Mouse (Mus musculus) thymus, postnatal 0 days (tissue): Measurements from ENCODE around the gene Art3. TPM values are rescaled to one million over a fixed set of nuclear protein-coding genes. Genes with fewer than 3 reads are reported as not detected.

Experiments
- DNase-seq: peaks from one replicate; pipeline ENCODE4 v3.0.0-alpha.2; 2015; ENCODE audit warnings: low spot score
- microRNA-seq: library from miRNA; unstranded; fragments of <30 nt; microRNA quantifications from one replicate; pipeline ENCODE4, GENCODE M21; 2016; ENCODE audit warnings: borderline number of aligned reads
- polyA plus RNA-seq: library from polyadenylated mRNA; unstranded; fragments of >200 nt; fragmentation: Nextera tagmentation; extraction: Ambion mirVana; gene quantifications from 2 replicates; pipeline ENCODE4 v1.2.1, GENCODE M21; 2015

Gene Art3
- polyA plus RNA-seq, 1 experiment from 2014 or later = 6.5 TPM

DNA sequence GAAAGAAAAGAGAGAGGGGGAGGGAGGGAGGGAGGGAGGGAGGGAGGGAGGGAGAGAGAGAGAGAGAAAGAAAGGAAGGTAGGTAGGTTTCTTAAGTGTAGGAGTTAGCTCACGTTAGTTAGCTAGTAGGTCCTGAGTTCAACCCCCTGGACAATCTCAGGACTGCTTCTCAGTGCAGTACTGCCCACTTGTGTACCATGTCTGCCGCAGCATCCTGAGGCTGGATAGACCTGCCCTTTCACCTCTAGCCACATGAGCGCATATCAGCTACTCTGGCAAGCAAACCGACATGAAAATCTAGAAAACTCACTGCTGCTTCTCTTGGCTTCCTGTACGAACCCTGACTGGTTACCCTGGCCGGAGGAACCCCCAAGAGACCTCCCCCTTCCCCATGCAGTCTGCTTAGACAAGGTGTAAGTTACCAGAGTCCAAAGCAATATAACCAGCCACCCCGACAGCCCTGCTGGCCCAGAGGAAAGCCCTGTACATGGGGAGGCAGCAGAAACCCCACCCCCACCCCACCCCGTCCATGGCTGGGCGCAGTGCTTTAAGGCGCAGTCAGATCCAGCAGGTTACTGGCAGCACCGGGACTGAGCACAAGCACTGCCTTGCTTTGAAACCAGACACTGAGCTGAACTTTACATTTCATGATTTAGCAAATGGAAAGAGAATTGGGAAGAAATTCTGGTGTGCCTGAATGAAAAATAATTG is 81.8 kb downstream of the Art3 start:
- DNase-seq = no peak

DNA sequence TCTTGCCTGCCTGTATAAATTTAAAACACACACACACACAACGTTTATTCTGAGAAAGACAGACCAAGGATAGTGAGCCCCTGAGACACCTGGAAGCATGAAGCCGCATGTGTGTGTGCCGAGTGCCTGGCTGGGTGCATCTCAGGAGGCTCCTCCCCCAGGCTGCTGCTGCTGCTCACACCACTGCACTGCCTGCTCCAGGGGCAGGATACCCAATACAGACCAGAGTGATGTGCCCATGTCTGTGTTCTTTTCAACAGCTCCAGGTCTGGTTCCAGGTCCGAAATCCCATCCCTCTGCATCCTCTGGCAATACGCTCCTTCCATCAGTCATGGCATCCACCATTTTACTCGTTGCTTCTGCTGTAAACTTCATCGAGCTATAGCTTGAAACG is 82.4 kb downstream of the Art3 start:
- DNase-seq = no peak

- no peak for DNase-seq
Observed at GRCm38 (mm10) chr5:92424126-92424525, 92.5 kb downstream of the Art3 start.

DNA sequence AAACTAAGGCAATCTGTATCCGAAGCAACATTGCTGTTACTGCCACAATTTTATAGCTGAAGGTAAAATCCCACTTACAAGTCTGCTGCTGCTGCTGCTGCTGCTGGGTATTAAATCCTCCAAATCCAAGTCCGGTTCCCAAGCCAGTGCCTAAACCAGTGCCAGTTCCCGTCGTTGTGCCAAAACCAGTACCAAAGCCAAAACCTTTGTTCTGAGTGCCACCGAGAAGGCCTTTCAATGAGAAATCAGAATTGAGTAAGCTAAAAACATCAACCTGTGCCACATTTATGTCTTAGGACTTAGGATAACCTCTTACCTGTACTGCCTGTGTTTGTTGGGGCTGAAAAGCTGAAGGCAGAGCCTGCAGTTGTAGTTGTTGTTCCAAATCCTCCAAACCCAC is 99.1 kb downstream of the Art3 start:
- no peak for DNase-seq

GRCm38 (mm10) chr5:92431611-92432010 is 100.0 kb downstream of the Art3 start:
- DNase-seq = no peak

DNA sequence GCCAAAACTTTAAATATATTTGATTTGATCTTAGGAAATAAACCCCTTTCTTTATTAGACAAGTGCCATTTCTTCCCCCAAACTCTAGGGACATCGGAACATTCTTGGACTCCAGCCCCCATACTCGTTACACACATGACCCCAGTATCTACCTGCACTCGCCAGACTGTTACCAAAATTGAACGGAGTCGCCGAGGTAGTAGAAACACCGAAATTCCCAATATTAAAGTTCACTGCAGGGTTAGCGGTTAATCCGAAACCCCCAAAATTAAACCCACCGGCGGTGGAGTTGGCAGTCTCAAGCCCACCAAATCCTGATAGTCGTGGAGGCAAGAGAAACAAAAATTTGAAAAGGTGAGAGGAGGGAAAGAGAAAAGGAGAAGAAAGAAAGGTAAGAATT is 102.4 kb downstream of the Art3 start:
- no peak for DNase-seq

- DNase-seq = peak; percentile 5
Observed at GRCm38 (mm10) chr5:92434571-92434985, 103.0 kb downstream of the Art3 start.

GRCm38 (mm10) chr5:92435025-92435584 is 103.5 kb downstream of the Art3 start, which contains the start of gene Nup54:
Gene Nup54, minus strand, starts transcription at chr5:92435219.
- peak; percentile 91 for DNase-seq

DNA sequence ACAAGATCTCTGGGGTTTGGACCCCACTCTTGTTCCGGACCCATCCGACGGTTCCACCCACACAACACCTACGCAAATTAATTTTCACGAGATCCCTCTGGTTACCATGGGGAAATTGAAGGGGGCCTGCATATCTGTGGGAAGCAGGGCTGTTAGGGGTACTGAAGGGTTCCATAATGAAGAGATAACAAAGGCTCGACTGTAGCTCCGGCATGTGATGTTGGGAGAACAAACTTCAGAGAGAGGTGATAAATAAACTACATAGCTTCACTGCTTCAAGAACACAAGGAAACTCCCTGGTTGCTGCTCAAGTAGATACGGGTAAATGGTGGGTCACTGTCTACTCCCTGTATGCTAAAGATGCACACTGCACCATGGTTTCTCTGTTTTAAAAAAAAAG is 106.9 kb downstream of the Art3 start:
- no peak for DNase-seq

- no peak for DNase-seq
Observed at GRCm38 (mm10) chr5:92441494-92441893, 109.9 kb downstream of the Art3 start.

- no peak for DNase-seq
Observed at GRCm38 (mm10) chr5:92442914-92443313, 111.3 kb downstream of the Art3 start.

- no peak for DNase-seq
Observed at GRCm38 (mm10) chr5:92445016-92445415, 113.4 kb downstream of the Art3 start.

DNA sequence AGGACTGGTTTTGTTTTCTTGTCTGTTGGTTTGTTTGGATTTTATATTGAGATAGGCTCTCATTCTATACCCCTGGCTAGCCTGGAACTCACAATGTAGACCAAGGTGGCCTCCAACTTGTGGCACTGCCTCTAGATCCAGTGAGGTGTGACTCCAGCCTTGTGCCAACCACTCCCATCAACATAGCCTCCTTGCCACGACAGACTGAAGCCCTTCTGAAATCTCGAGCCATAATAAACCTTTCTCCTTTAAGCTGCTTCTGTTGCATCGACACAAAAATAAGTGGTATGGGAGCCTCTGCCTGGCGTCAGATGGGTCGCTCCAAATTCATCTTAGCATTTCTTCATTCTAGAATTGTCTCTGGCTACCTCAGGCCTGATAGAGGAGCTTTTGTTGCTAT is 115.1 kb downstream of the Art3 start:
- no peak for DNase-seq

- no peak for DNase-seq
Observed at GRCm38 (mm10) chr5:92452876-92453275, 121.2 kb downstream of the Art3 start.

DNA sequence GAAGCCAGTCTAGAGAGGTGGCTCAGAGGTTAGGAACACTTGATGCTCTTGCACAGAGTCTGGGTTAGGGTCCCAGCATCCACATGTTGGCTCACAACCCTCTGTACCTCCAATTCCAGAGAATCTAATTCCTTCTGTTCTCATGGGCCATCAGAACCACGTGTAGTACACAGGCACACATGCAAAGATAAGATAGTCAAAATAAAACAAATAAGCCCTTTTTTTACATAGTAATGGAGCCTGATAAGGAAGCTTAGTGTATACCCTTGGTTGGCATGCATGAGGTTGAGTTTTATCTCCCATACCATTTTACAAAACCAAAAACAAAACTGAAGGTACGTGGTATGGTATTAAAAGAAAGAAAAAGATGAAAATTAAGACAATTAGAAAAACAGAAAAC is 125.8 kb downstream of the Art3 start:
- DNase-seq = no peak

DNA sequence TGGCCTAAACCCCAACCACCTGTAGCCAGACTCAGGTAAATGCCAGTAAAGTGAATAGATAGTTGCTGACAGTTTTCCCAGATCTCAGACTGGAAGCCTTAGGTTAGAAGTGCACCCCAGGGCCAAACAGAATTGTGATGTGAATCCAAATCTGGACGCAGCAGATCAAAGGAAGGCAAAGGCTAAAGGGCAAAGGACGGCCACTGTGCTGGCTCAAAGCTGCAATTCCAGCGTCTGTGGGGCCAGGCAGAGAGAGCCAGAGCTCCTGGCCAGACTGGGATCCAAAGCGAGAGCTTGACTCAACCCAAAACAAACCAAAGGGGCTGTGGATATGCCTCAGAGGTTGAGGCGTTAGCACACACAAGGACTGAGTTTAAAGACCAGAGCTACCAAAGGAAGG is 127.1 kb downstream of the Art3 start:
- no peak for DNase-seq

DNA sequence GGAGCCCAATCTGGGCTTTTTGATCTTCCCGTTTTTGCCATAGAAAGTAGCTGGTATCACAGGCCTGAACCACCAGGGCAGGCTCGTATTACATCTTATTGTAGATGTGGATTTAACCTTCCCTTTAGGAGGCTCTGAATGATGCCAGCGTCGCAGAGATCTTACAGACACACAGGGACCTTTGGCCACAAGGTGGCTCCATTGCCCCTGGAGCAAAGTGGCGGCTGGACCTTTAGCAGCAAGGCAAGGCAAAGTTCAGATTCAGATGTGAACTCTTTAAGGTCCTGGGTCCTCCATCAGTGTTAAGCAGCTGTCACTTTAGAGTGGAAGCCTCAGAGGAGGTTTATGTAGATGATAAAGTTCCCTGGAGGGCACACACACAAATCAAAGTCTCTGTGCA is 129.7 kb downstream of the Art3 start:
- peak; percentile 79 for DNase-seq

Small RNA genes lying within 50 kb of the gene (microRNA-seq; reads per million reads assigned to microRNA genes)
- not detected for gene Mir6415

Other genes with a start within 250 kb of the Art3 start
- gene G3bp2, start 248.1 kb upstream of the Art3 start, polyA plus RNA-seq = 239 and 240 TPM in 2 replicates
- gene Uso1, start 193.9 kb upstream of the Art3 start, polyA plus RNA-seq = 32.6 and 43.5 TPM in 2 replicates
- 0.48 and 0.63 TPM in 2 replicates for gene U90926, start 116.4 kb upstream of the Art3 start, polyA plus RNA-seq
- gene Ppef2, start 75.5 kb upstream of the Art3 start, polyA plus RNA-seq = 1.1 and 1.5 TPM in 2 replicates
- gene Naaa, start 53.7 kb upstream of the Art3 start, polyA plus RNA-seq = 12.6 and 13.4 TPM in 2 replicates
- 35.5 and 41.4 TPM in 2 replicates for gene Sdad1, start 21.3 kb upstream of the Art3 start, polyA plus RNA-seq
- 2.9 and 4.2 TPM in 2 replicates for gene Cxcl9, start 3.7 kb upstream of the Art3 start, polyA plus RNA-seq
- 96.0 and 127 TPM in 2 replicates for gene Cxcl10, start 17.1 kb downstream of the Art3 start, polyA plus RNA-seq
- gene Nup54, start 103.4 kb downstream of the Art3 start, polyA plus RNA-seq = 44.2 and 44.6 TPM in 2 replicates
- gene Scarb2, start 175.0 kb downstream of the Art3 start, polyA plus RNA-seq = 29.2 and 31.2 TPM in 2 replicates
- 0.29 TPM in 1 of 2 replicates, not detected in the other for gene Fam47e, start 223.2 kb downstream of the Art3 start, polyA plus RNA-seq